Mouse (Mus musculus) hindbrain, embryonic 13.5 days (tissue): Measurements from ENCODE around the gene Galnt6. TPM values are rescaled to one million over a fixed set of nuclear protein-coding genes. Genes with fewer than 3 reads are reported as not detected.

Experiments
- ATAC-seq: fragments of 200-750 bp; cut with Nextera tagmentation; 2 replicates; pipeline ENCODE4 v1.8.0; 2017; ENCODE audit warnings: moderate TSS enrichment; ENCODE audit not compliant: low FRiP score
- H3K27ac ChIP-seq: fragments of 300-500 bp; sonication (generic); 2 replicates; pipeline ENCODE4 v1.5.1; 2015; ENCODE audit warnings: inconsistent platforms, mild to moderate bottlenecking, moderate library complexity
- H3K27me3 ChIP-seq: fragments of 300-500 bp; sonication (generic); 2 replicates; pipeline ENCODE4 v1.6.1; 2015; ENCODE audit warnings: mild to moderate bottlenecking, inconsistent platforms
- H3K36me3 ChIP-seq: fragments of 300-500 bp; sonication (generic); 2 replicates; pipeline ENCODE4 v1.6.1; 2015; ENCODE audit warnings: mild to moderate bottlenecking, inconsistent platforms
- H3K4me1 ChIP-seq: fragments of 300-500 bp; sonication (generic); replicated peaks from 2 replicates; pipeline ENCODE4 v1.6.1; 2015; ENCODE audit warnings: inconsistent platforms
- H3K4me2 ChIP-seq: fragments of 300-500 bp; sonication (generic); 2 replicates; pipeline ENCODE4 v1.6.1; 2015; ENCODE audit warnings: inconsistent platforms, mild to moderate bottlenecking, moderate library complexity
- H3K4me3 ChIP-seq: fragments of 300-500 bp; sonication (generic); 2 replicates; pipeline ENCODE4 v1.5.1; 2015; ENCODE audit warnings: mild to moderate bottlenecking, inconsistent platforms
- H3K9ac ChIP-seq: fragments of 300-500 bp; sonication (generic); 2 replicates; pipeline ENCODE4 v1.6.1; 2015; ENCODE audit warnings: mild to moderate bottlenecking, inconsistent platforms
- H3K9me3 ChIP-seq: fragments of 300-500 bp; sonication (generic); 2 replicates; pipeline ENCODE4 v1.6.1; 2016; ENCODE audit warnings: inconsistent platforms
- WGBS: fragments of 180-500 bp; shearing (Covaris S2); methylation state at CpG from one replicate; pipeline ENCODE4 v1.1.7; 2015; 5-methylcytosine and 5-hydroxymethylcytosine counted together
- polyA plus RNA-seq: library from polyadenylated mRNA; unstranded; fragments of >200 nt; fragmentation: Nextera tagmentation; extraction: Ambion mirVana; gene quantifications from 2 replicates; pipeline ENCODE4 v1.2.1, GENCODE M21; 2015

Gene Galnt6
- polyA plus RNA-seq, 1 experiment from 2014 or later, result 0.17 TPM

GRCm38 (mm10) chr15:100710838-100711237 is 18.3 kb downstream of the Galnt6 start:
- H3K9me3 ChIP-seq, result no peaks in the 10 kb centered on the region
- peaks cover 7% of the 10 kb centered on the region; the same call in 1 of the 2 replicates for H3K4me1 ChIP-seq
- H3K36me3 ChIP-seq, result no peaks in the 10 kb centered on the region
- no peak overlapping the region for H3K4me2 ChIP-seq
- no peak overlapping the region for H3K4me3 ChIP-seq
- 51% methylated on average over 6 of the region's 6 CpGs for WGBS
- no peaks in the 10 kb centered on the region for H3K27me3 ChIP-seq
- no peak overlapping the region for H3K27ac ChIP-seq
- H3K9ac ChIP-seq, result no peak overlapping the region
- ATAC-seq, result no peak

DNA sequence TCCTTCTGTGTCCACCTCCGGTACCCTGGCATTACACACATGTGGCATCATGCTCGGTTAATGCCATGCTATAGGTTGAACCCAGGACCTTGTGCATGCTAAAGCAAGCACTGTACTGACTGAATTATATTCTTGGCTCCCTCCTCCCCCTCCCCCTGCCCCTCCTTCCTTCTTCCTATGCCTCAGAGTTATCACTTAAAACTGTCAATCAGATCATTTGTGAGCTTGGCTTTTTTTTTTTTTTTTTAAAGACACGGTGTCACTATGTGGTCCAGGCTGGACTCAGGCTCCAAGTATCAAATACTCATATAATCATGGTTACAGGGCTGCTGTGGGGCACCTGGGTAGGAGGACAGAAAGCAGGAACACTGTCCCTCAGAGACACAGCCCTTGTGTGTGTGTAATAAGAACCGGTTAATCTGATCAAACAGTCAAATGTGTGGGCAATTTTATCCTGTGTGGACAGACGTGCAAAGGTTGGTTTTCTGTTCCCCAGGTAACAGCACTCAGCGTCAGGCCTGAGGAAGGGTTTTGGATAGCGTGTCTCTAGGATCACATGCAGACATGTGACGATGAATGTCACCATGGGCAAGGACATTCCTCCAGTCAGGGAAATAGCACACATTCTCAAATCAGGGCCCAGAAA is 20.6 kb downstream of the Galnt6 start:
- no peak overlapping the region for H3K4me3 ChIP-seq
- no peak for ATAC-seq
- no peak overlapping the region for H3K4me2 ChIP-seq
- no peaks in the 10 kb centered on the region for H3K36me3 ChIP-seq
- H3K4me1 ChIP-seq, result peaks cover 15% of the 10 kb centered on the region
- H3K27ac ChIP-seq, result no peak overlapping the region
- H3K27me3 ChIP-seq, result peaks cover 14% of the 10 kb centered on the region
- H3K9me3 ChIP-seq, result no peaks in the 10 kb centered on the region
- H3K9ac ChIP-seq, result no peak overlapping the region
- 80% methylated on average over 8 of the region's 8 CpGs for WGBS

DNA sequence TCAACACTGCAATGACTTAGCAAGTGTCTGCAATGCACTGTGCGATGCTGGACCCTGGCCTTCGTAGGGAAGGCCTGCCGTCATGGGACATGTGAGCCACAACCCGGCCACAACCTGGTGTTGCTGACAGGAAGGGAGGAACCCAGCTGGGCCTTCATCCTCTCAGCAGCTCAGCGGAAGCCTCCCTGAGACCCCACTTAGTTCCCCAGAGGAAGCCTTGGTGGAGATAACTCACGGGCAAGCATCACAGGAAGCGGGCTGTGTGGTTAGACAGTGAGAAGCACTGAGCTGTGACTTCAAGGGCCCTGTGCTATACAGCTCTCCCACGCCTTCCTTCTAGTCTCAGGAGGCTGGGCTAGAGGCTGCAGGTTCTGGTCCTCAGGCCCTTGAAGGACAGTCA is 22.9 kb downstream of the Galnt6 start:
- no peak overlapping the region for H3K4me3 ChIP-seq
- ATAC-seq, result no peak
- no peak overlapping the region for H3K4me2 ChIP-seq
- H3K9me3 ChIP-seq, result no peaks in the 10 kb centered on the region
- H3K9ac ChIP-seq, result no peak overlapping the region
- 70% methylated on average over 8 of the region's 8 CpGs for WGBS
- H3K36me3 ChIP-seq, result no peaks in the 10 kb centered on the region
- H3K27me3 ChIP-seq, result peaks cover 22% of the 10 kb centered on the region
- H3K27ac ChIP-seq, result no peak overlapping the region
- H3K4me1 ChIP-seq, result peaks cover 15% of the 10 kb centered on the region

DNA sequence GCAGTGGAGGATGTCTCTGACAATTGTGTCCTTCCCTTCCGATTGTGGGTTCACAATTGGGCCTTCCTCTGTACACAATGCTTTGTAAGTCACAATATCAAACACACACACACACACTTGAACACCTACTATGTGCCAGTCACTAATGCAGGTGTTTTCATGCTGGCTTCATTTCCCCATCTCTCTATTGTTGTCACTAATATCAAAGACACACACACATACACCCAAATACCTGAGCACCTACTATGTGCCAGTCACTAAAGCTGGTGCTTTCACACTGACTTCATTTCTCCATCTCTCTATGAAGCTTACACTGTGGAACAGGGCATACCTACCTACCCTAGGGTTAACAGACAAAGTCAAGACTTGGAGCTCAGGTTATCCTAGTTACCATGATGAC is 23.8 kb downstream of the Galnt6 start:
- H3K9me3 ChIP-seq, result no peaks in the 10 kb centered on the region
- no peak overlapping the region for H3K27ac ChIP-seq
- no peak overlapping the region for H3K4me3 ChIP-seq
- H3K9ac ChIP-seq, result no peak overlapping the region
- 90% methylated on average over 1 of the region's 1 CpGs for WGBS
- no peak for ATAC-seq
- no peak overlapping the region for H3K4me2 ChIP-seq
- H3K36me3 ChIP-seq, result no peaks in the 10 kb centered on the region
- H3K4me1 ChIP-seq, result peaks cover 15% of the 10 kb centered on the region
- peaks cover 22% of the 10 kb centered on the region for H3K27me3 ChIP-seq

DNA sequence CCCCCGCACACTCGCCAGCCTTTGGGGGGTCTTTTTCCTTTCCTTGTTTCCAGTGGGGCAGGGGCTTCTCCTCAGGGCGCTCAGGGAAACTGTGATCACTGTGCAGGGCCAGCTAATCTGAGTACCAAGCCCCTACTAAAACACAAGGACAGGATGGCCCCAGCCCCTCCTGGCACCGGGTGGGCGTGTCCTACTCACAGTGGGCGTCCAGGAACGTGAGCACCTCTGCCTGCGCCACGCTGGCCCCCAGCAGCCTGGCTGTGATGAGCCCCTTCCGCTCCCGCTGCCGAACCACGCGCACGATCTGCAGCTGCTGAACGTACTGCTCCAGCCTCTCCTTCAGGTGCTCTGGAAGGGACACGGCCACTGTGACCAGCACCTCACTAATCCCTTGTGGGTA is 25.3 kb downstream of the Galnt6 start:
- H3K9ac ChIP-seq, result no peak overlapping the region; the same call in 1 of the 2 replicates
- ATAC-seq, result no peak

GRCm38 (mm10) chr15:100701856-100702255 is 27.3 kb downstream of the Galnt6 start:
- Histone ChIP-seq H3K4me2 (no peak overlapping the region), H3K27ac (no peak overlapping the region), H3K9me3 (no peaks in the 10 kb centered on the region), H3K36me3 (no peaks in the 10 kb centered on the region), H3K9ac (no peak overlapping the region), H3K4me3 (no peak overlapping the region), H3K4me1 (peaks cover 15% of the 10 kb centered on the region), H3K27me3 (peaks cover 22% of the 10 kb centered on the region)
- 77% methylated on average over 6 of the region's 6 CpGs for WGBS
- ATAC-seq, result no peak

More for the DNA sequence above, 25.3 kb downstream of the Galnt6 start:
- no peak overlapping the region for H3K27ac ChIP-seq
- no peaks in the 10 kb centered on the region for H3K36me3 ChIP-seq
- WGBS, result 14% methylated on average over 17 of the region's 17 CpGs
- H3K9me3 ChIP-seq, result no peaks in the 10 kb centered on the region
- H3K27me3 ChIP-seq, result peaks cover 22% of the 10 kb centered on the region
- H3K4me1 ChIP-seq, result peaks cover 15% of the 10 kb centered on the region
- H3K4me3 ChIP-seq, result no peak overlapping the region
- peak overlapping the region; percentile 37 for H3K4me2 ChIP-seq

GRCm38 (mm10) chr15:100701108-100701507 is 28.1 kb downstream of the Galnt6 start:
- Histone ChIP-seq H3K27me3 (peaks cover 22% of the 10 kb centered on the region), H3K27ac (no peak overlapping the region), H3K9me3 (no peaks in the 10 kb centered on the region), H3K36me3 (no peaks in the 10 kb centered on the region), H3K9ac (no peak overlapping the region), H3K4me2 (no peak overlapping the region), H3K4me1 (peaks cover 11% of the 10 kb centered on the region), H3K4me3 (no peak overlapping the region)
- 70% methylated on average over 10 of the region's 10 CpGs for WGBS
- ATAC-seq, result no peak

DNA sequence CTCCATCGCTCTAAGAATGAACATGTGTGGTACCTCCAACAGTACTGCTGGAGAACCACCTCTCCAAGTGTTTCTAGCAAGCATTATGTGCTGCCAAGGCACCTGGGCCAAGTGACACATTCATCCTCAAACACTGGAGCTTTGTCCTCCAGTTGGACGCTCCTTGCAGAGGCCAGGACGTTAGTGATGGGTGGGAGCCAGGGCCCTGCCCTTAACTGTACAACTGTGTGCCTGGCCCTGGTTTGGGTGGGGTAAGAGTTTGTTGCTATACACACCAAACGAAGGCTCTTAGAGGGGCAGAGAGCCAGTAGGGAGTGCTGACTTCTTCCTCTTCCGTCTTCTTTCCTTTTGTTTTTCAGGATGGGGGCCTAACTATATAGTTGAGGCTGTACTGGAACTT is 28.8 kb downstream of the Galnt6 start:
- Histone ChIP-seq H3K27me3 (peaks cover 22% of the 10 kb centered on the region), H3K4me1 (peaks cover 8% of the 10 kb centered on the region), H3K9ac (no peak overlapping the region), H3K36me3 (no peaks in the 10 kb centered on the region), H3K27ac (no peak overlapping the region), H3K9me3 (no peaks in the 10 kb centered on the region), H3K4me3 (no peak overlapping the region), H3K4me2 (no peak overlapping the region)
- no peak for ATAC-seq
- WGBS, result 74% methylated on average over 5 of the region's 5 CpGs

- peaks cover 16% of the 10 kb centered on the region for H3K27me3 ChIP-seq
- H3K4me1 ChIP-seq, result peaks cover 8% of the 10 kb centered on the region
- H3K9me3 ChIP-seq, result no peaks in the 10 kb centered on the region
- no peak overlapping the region for H3K27ac ChIP-seq
- no peaks in the 10 kb centered on the region for H3K36me3 ChIP-seq
- H3K4me2 ChIP-seq, result no peak overlapping the region
- H3K4me3 ChIP-seq, result no peak overlapping the region
- ATAC-seq, result no peak
- H3K9ac ChIP-seq, result no peak overlapping the region
- 73% methylated on average over 6 of the region's 6 CpGs for WGBS
Observed at GRCm38 (mm10) chr15:100699386-100699785, 29.8 kb downstream of the Galnt6 start.

- WGBS, result 79% methylated on average over 10 of the region's 10 CpGs
- ATAC-seq, result no peak
- Histone ChIP-seq H3K9me3 (no peaks in the 10 kb centered on the region), H3K4me3 (no peak overlapping the region), H3K9ac (no peak overlapping the region), H3K36me3 (no peaks in the 10 kb centered on the region), H3K4me2 (no peak overlapping the region), H3K27me3 (peaks cover 4% of the 10 kb centered on the region), H3K4me1 (no peaks in the 10 kb centered on the region), H3K27ac (no peak overlapping the region)
Observed at GRCm38 (mm10) chr15:100698078-100698477, 31.1 kb downstream of the Galnt6 start.

GRCm38 (mm10) chr15:100694406-100694805 is 34.8 kb downstream of the Galnt6 start:
- Histone ChIP-seq H3K4me2 (no peak overlapping the region), H3K36me3 (no peaks in the 10 kb centered on the region), H3K27me3 (no peaks in the 10 kb centered on the region), H3K4me3 (no peak overlapping the region), H3K9me3 (0 out of 2 replicates have a peak, but pooled peaks cover 8% of the 10 kb centered on the region), H3K4me1 (no peaks in the 10 kb centered on the region), H3K9ac (no peak overlapping the region), H3K27ac (no peak overlapping the region)
- ATAC-seq, result no peak
- 85% methylated on average over 9 of the region's 9 CpGs for WGBS

- H3K27ac ChIP-seq, result no peak overlapping the region
- 0 out of 2 replicates have a peak, but pooled peaks cover 8% of the 10 kb centered on the region for H3K9me3 ChIP-seq
Observed at GRCm38 (mm10) chr15:100691990-100692389, 37.2 kb downstream of the Galnt6 start.

GRCm38 (mm10) chr15:100687430-100687971 is 41.7 kb downstream of the Galnt6 start, which contains the start of gene Cela1:
Cela1 (minus strand) TSS chr15:100687921.
- Histone ChIP-seq H3K4me2 (no peak within 1 kb of the TSS), H3K4me1 (peaks cover 10% of the 10 kb centered on the region), H3K9ac (no peak within 1 kb of the TSS), H3K27ac (no peak within 1 kb of the TSS), H3K27me3 (peaks cover 13% of the 10 kb centered on the region; the same call in 1 of the 2 replicates), H3K9me3 (0 out of 2 replicates have a peak, but pooled peaks cover 8% of the 10 kb centered on the region), H3K36me3 (no peaks in the 10 kb centered on the region), H3K4me3 (no peak within 1 kb of the TSS)
- WGBS, result 89% methylated on average over 8 of the region's 8 CpGs
- ATAC-seq, result no peak

More at GRCm38 (mm10) chr15:100691990-100692389, 37.2 kb downstream of the Galnt6 start:
- peaks cover 8% of the 10 kb centered on the region for H3K4me1 ChIP-seq
- no peak overlapping the region for H3K4me2 ChIP-seq
- H3K9ac ChIP-seq, result no peak overlapping the region
- 78% methylated on average over 3 of the region's 3 CpGs for WGBS
- no peaks in the 10 kb centered on the region for H3K36me3 ChIP-seq
- no peak overlapping the region for H3K4me3 ChIP-seq
- H3K27me3 ChIP-seq, result no peaks in the 10 kb centered on the region
- no peak for ATAC-seq
